Mouse (Mus musculus) thymus, adult 2 months (tissue): ENCODE data around the gene Csf2rb. TPM values are rescaled to one million over a fixed set of nuclear protein-coding genes. Genes with fewer than 3 reads are reported as not detected.
"Not testable (repeated sequence)": the region's sequence is repeated elsewhere in the genome, so short reads cannot be mapped to it uniquely, and the experiment has no call there.

ENCODE experiments used
- DNase-seq: peaks from one replicate; pipeline ENCODE4 v3.0.0; 2021
- H3K27ac ChIP-seq: fragments of 200-500 bp; 2 replicates; pipeline ENCODE4 v1.5.1; 2012; ENCODE audit warnings: low read length, control low read depth; ENCODE audit not compliant: control insufficient read depth, insufficient read depth
- H3K27me3 ChIP-seq: fragments of 200-500 bp; 2 replicates; pipeline ENCODE4 v1.6.1; 2012; ENCODE audit warnings: mild to moderate bottlenecking, low read length, moderate library complexity, mixed read lengths; ENCODE audit not compliant: control insufficient read depth, insufficient read depth
- H3K36me3 ChIP-seq: fragments of 200-500 bp; 2 replicates; pipeline ENCODE4 v1.6.1; 2012; ENCODE audit warnings: mild to moderate bottlenecking, low read length, moderate library complexity; ENCODE audit not compliant: control insufficient read depth, insufficient read depth
- H3K4me1 ChIP-seq: fragments of 200-500 bp; replicated peaks from 2 replicates; pipeline ENCODE4 v1.6.1; 2012; ENCODE audit warnings: low read length; ENCODE audit not compliant: control insufficient read depth, insufficient read depth
- H3K4me3 ChIP-seq: fragments of 200-500 bp; 2 replicates; pipeline ENCODE4 v1.5.1; 2012; ENCODE audit warnings: mild to moderate bottlenecking, low read length, control low read depth, moderate library complexity; ENCODE audit not compliant: control insufficient read depth, insufficient read depth
- CTCF ChIP-seq: fragments of 200-500 bp; IDR thresholded peaks from 2 replicates; pipeline ENCODE4 v1.5.1; 2012; ENCODE audit warnings: mild to moderate bottlenecking, control low read depth, low read length, moderate library complexity, borderline replicate concordance; ENCODE audit not compliant: control insufficient read depth, poor library complexity, insufficient read depth; ENCODE audit errors: extremely low read depth
- POLR2A ChIP-seq: fragments of 200-500 bp; IDR thresholded peaks from 2 replicates; pipeline ENCODE4 v1.6.1; 2012; ENCODE audit warnings: mild to moderate bottlenecking, low read length, control low read depth, moderate library complexity; ENCODE audit not compliant: control insufficient read depth, poor library complexity, insufficient read depth; ENCODE audit errors: extremely low read depth
- WGBS: fragments of 180-500 bp; shearing (Covaris S2); methylation state at CpG from one replicate; pipeline ENCODE4 v1.1.7; 2018; 5-methylcytosine and 5-hydroxymethylcytosine counted together
- polyA plus RNA-seq: library from polyadenylated mRNA; depleted of rRNA; stranded (reverse); fragments of >200 nt; gene quantifications from 2 replicates; pipeline ENCODE4 v1.2.3, GENCODE M21; 2012

Csf2rb gene
- polyA plus RNA-seq, 1 experiment, result 38.3 TPM

DNA sequence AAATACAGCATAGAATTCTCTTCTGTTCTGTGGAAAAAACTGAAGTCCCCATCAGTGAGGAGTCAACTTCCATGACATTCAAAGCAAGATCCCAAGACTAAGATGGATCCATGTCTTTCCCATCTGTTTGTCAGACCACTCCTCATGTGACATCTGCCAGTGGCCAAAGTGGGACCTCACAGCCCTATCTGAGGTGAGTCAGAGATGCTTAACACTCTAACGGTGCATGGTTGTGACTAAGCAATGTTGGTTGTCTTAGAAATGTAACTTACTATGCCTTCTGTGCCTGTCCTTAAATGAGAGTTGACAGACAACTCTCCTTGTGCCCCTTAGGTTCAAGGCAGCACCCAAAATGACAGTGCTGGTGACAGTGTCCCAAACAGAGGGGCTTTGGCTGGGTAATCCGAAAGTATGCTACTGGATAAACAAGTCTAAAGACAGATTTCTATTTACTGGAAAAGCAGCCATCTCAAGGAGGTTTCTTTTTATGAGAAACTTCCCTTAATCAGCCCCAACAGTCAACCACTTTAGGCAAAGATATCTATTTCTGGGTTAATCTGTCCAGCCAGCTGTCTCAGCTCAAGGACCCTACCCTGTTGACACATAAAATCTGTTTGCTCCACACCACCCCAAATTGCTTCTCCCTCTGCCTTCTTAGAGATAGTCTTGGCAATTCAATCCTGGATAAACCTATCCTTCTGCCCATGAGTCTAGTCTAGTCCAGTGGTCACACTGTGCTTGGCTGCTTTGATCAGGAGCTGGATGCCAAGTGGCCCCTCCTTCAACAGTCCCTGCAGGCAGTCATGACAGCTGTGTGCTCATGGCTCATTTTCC is 7.0 kb upstream of the Csf2rb start:
- H3K36me3 ChIP-seq, H3K4me3 ChIP-seq, H3K27ac ChIP-seq, H3K27me3 ChIP-seq, DNase-seq, H3K4me1 ChIP-seq: not testable (repeated sequence)
- 67% methylated on average over 2 of the region's 2 CpGs for WGBS

DNA sequence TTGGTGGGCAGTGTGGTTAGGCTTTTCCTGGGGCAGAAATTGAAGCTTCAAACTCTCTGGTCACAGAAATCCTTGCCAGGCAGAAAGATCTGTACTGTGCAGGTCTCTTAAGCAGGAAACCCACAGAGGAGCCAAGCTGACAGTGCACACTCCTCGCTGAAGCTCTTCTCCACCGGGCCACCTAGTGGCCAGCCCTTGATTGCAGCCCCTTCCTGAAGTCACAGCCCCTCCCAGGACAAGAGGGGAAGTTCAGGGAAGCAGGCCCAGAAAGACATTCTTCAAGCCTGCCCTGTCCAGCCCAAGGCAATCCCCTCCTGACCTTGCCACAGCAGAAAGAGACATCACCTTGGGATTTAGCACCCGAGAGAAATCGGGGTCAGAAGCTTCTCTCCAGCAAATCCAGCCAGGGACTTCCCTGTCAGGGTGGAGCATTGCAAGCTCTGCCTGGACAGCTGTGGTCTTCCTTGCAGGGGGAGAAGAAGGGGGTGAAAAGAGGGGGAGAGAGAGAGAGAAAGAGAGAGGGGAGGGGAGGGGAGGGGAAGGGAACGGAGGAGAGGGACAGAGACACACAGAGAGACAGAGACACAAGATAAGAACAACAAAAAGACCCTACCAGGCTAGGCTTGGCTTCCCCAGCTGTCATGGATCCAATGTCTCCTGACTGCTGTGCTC is 4.6 kb upstream of the Csf2rb start:
- WGBS, result 26% methylated on average over 5 of the region's 5 CpGs
- Histone ChIP-seq H3K36me3 (no peaks in the 10 kb centered on the region), H3K4me3 (no peak overlapping the region), H3K27me3 (no peaks in the 10 kb centered on the region), H3K27ac (no peak overlapping the region), H3K4me1 (no peaks in the 10 kb centered on the region)
- peak; percentile 56 for DNase-seq
- no peak for TF ChIP-seq POLR2A
- peak; percentile 73; the same call in 1 of the 2 replicates for TF ChIP-seq CTCF

DNA sequence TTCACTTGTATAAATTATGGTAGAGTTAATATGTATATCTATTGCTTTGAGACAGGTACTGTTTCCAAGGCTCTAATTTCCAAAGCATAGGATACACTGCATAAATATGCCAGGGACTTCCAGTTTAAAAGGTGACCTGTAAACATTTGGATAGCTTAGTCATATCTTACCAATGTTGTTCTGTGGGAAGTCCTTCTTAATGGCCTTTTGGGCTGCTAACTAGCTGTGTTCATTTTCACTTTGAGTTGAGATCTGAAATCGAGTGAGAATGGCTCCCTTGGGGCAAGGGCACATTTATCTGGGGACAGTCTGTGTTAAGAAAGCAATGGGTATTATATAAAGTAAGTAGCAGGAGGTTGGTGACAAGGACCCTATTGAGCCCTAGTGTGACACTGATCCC is 2.2 kb upstream of the Csf2rb start:
- WGBS, result 85% methylated on average over 1 of the region's 1 CpGs

DNA sequence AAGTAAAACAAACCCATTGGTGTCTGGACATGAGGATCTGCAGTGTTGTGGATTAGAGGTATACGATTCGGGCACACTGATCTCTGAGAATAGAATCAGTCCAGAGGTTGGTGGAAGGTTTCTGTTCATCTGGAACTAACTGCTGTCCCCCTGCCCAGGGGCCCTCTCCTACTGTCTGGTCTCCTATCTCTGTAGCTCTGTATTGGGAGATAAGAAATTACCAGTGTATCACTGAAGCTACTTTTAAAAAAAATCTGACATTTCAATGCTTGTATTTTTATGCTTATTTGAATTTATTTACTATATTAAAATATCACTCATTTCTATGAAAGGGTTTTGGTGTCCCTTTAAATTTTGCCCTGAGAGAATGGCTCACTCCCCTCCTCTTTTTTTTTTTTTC is 1.3 kb upstream of the Csf2rb start:
- TF ChIP-seq CTCF (no peak), POLR2A (no peak)
- Histone ChIP-seq H3K36me3 (no peaks in the 10 kb centered on the region), H3K4me1 (no peaks in the 10 kb centered on the region), H3K27ac (no peak overlapping the region), H3K27me3 (no peaks in the 10 kb centered on the region), H3K4me3 (no peak overlapping the region)
- DNase-seq, result no peak
- WGBS, result 98% methylated on average over 2 of the region's 2 CpGs

More for the DNA sequence above, 2.2 kb upstream of the Csf2rb start:
- no peak for DNase-seq
- no peaks in the 10 kb centered on the region for H3K36me3 ChIP-seq
- no peak overlapping the region for H3K27ac ChIP-seq
- H3K4me1 ChIP-seq, result no peaks in the 10 kb centered on the region
- H3K27me3 ChIP-seq, result no peaks in the 10 kb centered on the region
- TF ChIP-seq POLR2A, result no peak
- no peak for TF ChIP-seq CTCF
- H3K4me3 ChIP-seq, result no peak overlapping the region

- H3K4me1 ChIP-seq, result no peaks in the 10 kb centered on the region
- H3K27ac ChIP-seq, result no peak overlapping the region
- H3K36me3 ChIP-seq, result no peaks in the 10 kb centered on the region
- 92% methylated on average over 10 of the region's 10 CpGs for WGBS
- TF ChIP-seq CTCF (no peak), POLR2A (no peak)
- no peak overlapping the region for H3K4me3 ChIP-seq
- no peaks in the 10 kb centered on the region for H3K27me3 ChIP-seq
- DNase-seq, result no peak
These were observed 1.2 kb downstream of the Csf2rb start for GRCm38 (mm10) chr15:78326747-78327146.

DNA sequence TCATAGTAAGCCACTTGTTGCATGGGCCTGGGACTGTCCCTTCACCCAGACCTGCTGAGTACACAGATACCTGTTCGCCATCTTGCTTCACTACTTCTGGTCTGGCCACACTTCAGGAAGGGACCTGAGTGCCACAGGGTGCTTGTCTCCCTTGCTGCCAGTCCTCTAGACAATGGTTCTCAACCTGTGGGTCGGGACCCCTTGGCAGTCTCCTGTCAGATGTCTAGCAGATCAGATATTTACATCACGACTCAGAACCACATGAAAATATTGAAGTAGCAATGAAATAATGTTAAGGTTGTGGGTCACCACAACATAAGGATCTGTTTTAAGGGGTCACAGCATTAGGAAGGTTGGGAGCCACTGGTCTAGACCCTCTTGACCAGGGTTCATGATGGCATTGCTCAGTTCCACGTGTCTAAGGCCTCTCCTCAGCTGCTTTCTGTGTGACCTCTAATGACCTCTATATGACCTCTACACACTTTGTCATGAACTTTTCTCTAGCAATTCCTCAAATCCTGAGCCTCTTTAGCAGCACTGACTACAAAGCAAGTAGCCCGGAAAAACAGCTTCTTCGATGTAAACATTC is 2.3 kb downstream of the Csf2rb start:
- H3K36me3 ChIP-seq, H3K27me3 ChIP-seq, H3K4me1 ChIP-seq, H3K4me3 ChIP-seq, H3K27ac ChIP-seq, DNase-seq: not testable (repeated sequence)
- WGBS, result 84% methylated on average over 6 of the region's 6 CpGs

GRCm38 (mm10) chr15:78328520-78329097 is 3.1 kb downstream of the Csf2rb start:
- DNase-seq, result no peak
- H3K4me3 ChIP-seq, result no peak overlapping the region
- no peaks in the 10 kb centered on the region for H3K36me3 ChIP-seq
- no peaks in the 10 kb centered on the region for H3K4me1 ChIP-seq
- no peaks in the 10 kb centered on the region for H3K27me3 ChIP-seq
- H3K27ac ChIP-seq, result no peak overlapping the region
- 77% methylated on average over 3 of the region's 3 CpGs for WGBS
- TF ChIP-seq POLR2A, result no peak
- no peak for TF ChIP-seq CTCF

GRCm38 (mm10) chr15:78329972-78330371 is 4.4 kb downstream of the Csf2rb start:
- WGBS, result 92% methylated on average over 6 of the region's 6 CpGs
- not testable (repeated sequence) for H3K4me3 ChIP-seq, H3K27me3 ChIP-seq, H3K27ac ChIP-seq, H3K4me1 ChIP-seq, DNase-seq, H3K36me3 ChIP-seq
